In the genomic region with DNA sequence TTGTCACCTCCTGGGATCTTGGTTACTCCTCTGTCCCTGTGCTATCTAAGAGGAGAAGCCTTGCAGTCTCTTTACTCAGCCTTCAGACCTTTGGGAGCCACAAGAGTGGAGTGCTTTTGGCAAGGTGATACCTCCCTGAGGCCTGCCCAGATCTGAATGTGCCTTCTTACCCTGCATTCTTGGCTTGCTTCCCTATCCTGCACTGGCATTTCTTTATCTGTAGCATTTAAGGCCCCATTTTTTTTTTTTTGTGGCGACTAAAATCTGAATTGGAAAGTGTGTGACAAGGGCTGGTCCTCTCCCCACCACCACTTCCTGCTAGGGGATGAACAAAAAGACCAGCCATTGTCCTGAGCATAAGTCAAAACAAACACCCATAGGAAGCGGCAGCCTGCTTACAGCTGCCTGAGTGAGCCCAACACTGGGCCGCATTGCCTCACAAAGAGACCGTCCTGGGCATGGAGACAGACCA, we compare ENCODE assay signal across 8 mouse cellular contexts.
DNase-seq lines count a peak whose midpoint lies in the region; ATAC-seq and TF ChIP-seq lines count a peak whose summit lies in the region.

No protein-coding gene starts in this region.

- peaks cover 24% of the 10 kb centered on the region for H3K4me1 ChIP-seq in forebrain, embryonic 14.5 days (ENCODE audit: control insufficient read depth, insufficient read depth, low read length)
- H3K4me1 ChIP-seq in hindbrain, postnatal 0 days (ENCODE audit: insufficient read depth, low read length): peaks cover 13% of the 10 kb centered on the region; the same call in 1 of the 2 replicates
- peaks cover 16% of the 10 kb centered on the region for H3K4me1 ChIP-seq in lung, adult 2 months (ENCODE audit: control insufficient read depth, insufficient read depth, low read length)
- peaks cover 6% of the 10 kb centered on the region for H3K4me1 ChIP-seq in stomach, embryonic 15.5 days

- 7% methylated on average over 4 of the region's 4 CpGs for WGBS in forebrain, embryonic 14.5 days
- 32% methylated on average over 4 of the region's 4 CpGs for WGBS in hindbrain, postnatal 0 days
- WGBS in lung, adult 2 months: 33% methylated on average over 4 of the region's 4 CpGs
- WGBS in stomach, embryonic 15.5 days: 51% methylated on average over 4 of the region's 4 CpGs

- no peaks in the 10 kb centered on the region for H3K27me3 ChIP-seq in forebrain, embryonic 14.5 days (replicated peaks; ENCODE audit: control insufficient read depth, insufficient read depth, low read length)
- H3K27me3 ChIP-seq in hindbrain, postnatal 0 days (ENCODE audit: insufficient read depth, low read length): no peaks in the 10 kb centered on the region
- no peaks in the 10 kb centered on the region for H3K27me3 ChIP-seq in stomach, embryonic 15.5 days (replicated peaks)

- no peak overlapping the region for H3K9ac ChIP-seq in forebrain, embryonic 14.5 days (ENCODE audit: low read length)
- no peak overlapping the region for H3K9ac ChIP-seq in hindbrain, postnatal 0 days (replicated peaks; ENCODE audit: low read length)
- H3K9ac ChIP-seq in stomach, embryonic 15.5 days: no peak overlapping the region

- TF ChIP-seq POLR2A in lung, adult 2 months (IDR thresholded peaks at IDR 0.05; ENCODE audit: borderline replicate concordance, extremely low read depth, low read depth, low read length): no peak

- peak; percentile 54 for ATAC-seq in forebrain, embryonic 14.5 days
- ATAC-seq in hindbrain, postnatal 0 days: peak; percentile 56; the same call in 1 of the 2 replicates
- peak; percentile 23; the same call in 1 of the 2 replicates for ATAC-seq in stomach, embryonic 15.5 days (ENCODE audit: insufficient read depth, low FRiP score, low read depth)

- H3K4me3 ChIP-seq in forebrain, embryonic 14.5 days (ENCODE audit: low read depth, low read length): no peak overlapping the region
- H3K4me3 ChIP-seq in hindbrain, postnatal 0 days (ENCODE audit: low read length): no peak overlapping the region
- H3K4me3 ChIP-seq in lung, adult 2 months (replicated peaks; ENCODE audit: extremely low read depth, low read depth, low read length): no peak overlapping the region
- no peak overlapping the region for H3K4me3 ChIP-seq in stomach, embryonic 15.5 days (replicated peaks)

- DNase-seq in testis, postnatal 14 days (ENCODE audit: low spot score): peak; percentile 68
- DNase-seq in testis, postnatal 10 days (ENCODE audit: low spot score): no peak
- DNase-seq in forebrain, embryonic 14.5 days (ENCODE audit: low spot score): peak; percentile 57
- DNase-seq in hindbrain, postnatal 0 days (ENCODE audit: low spot score): no peak
- DNase-seq in lung, adult 2 months: peak; percentile 30
- DNase-seq in gastrocnemius, postnatal 10 days: no peak
- DNase-seq in left cerebral cortex, adult 9 months (ENCODE audit: low spot score in 2 of 2): no peak

- H3K36me3 ChIP-seq in forebrain, embryonic 14.5 days (ENCODE audit: control insufficient read depth, insufficient read depth, low read length): no peaks in the 10 kb centered on the region
- H3K36me3 ChIP-seq in hindbrain, postnatal 0 days (ENCODE audit: insufficient read depth, low read length): no peaks in the 10 kb centered on the region
- H3K36me3 ChIP-seq in stomach, embryonic 15.5 days: no peaks in the 10 kb centered on the region

- H3K9me3 ChIP-seq in forebrain, embryonic 14.5 days (replicated peaks; ENCODE audit: control insufficient read depth, low read length): no peaks in the 10 kb centered on the region
- no peaks in the 10 kb centered on the region for H3K9me3 ChIP-seq in hindbrain, postnatal 0 days (ENCODE audit: low read length)
- H3K9me3 ChIP-seq in stomach, embryonic 15.5 days: no peaks in the 10 kb centered on the region

- H3K4me2 ChIP-seq in forebrain, embryonic 14.5 days (ENCODE audit: low read length): peak overlapping the region; percentile 28
- no peak overlapping the region for H3K4me2 ChIP-seq in hindbrain, postnatal 0 days (ENCODE audit: low read depth, low read length)
- H3K4me2 ChIP-seq in stomach, embryonic 15.5 days: no peak overlapping the region

- peak overlapping the region; percentile 84 for H3K27ac ChIP-seq in forebrain, embryonic 14.5 days (ENCODE audit: low read depth, low read length)
- H3K27ac ChIP-seq in hindbrain, postnatal 0 days: peak overlapping the region; percentile 77
- H3K27ac ChIP-seq in stomach, embryonic 15.5 days: peak overlapping the region; percentile 80

- no peak for TF ChIP-seq CTCF in hindbrain, postnatal 0 days (IDR thresholded peaks at IDR 0.05; ENCODE audit: low read depth)
- no peak for TF ChIP-seq CTCF in lung, adult 2 months (IDR thresholded peaks at IDR 0.05; ENCODE audit: insufficient read depth, low read length)

Comparison
In these comparisons a context has a peak if more than half of its experiments do, and no peak if none do; other contexts are left out.
1. DNase-seq: peak in testis, postnatal 14 days (single experiment), forebrain, embryonic 14.5 days (single experiment) and lung, adult 2 months (single experiment); none in testis, postnatal 10 days (single experiment), hindbrain, postnatal 0 days (single experiment), gastrocnemius, postnatal 10 days (single experiment) and left cerebral cortex, adult 9 months (0 of 2).
2. Peak in every context shown above with its lines, with median percentiles within 50 percentile points of each other: ATAC-seq and H3K27ac ChIP-seq.